Mouse (Mus musculus) ES-E14 (cell line): ENCODE data around the gene Cryaa. TPM values are rescaled to one million over a fixed set of nuclear protein-coding genes. Genes with fewer than 3 reads are reported as not detected.

ENCODE experiments used
- DNase-seq: peaks from one replicate; pipeline ENCODE4 v3.0.0-alpha.2; 2013; ENCODE audit warnings: low read depth, low spot score
- H3K27ac ChIP-seq: 2 replicates; pipeline ENCODE4 v1.5.1; 2012; ENCODE audit warnings: low read depth, mild to moderate bottlenecking, low read length, moderate library complexity, mixed read lengths; ENCODE audit not compliant: poor library complexity, insufficient read depth, severe bottlenecking
- H3K36me3 ChIP-seq: 2 replicates; pipeline ENCODE4 v1.6.1; 2012; ENCODE audit warnings: mild to moderate bottlenecking, low read length, moderate library complexity, mixed read lengths; ENCODE audit not compliant: control insufficient read depth, poor library complexity, insufficient read depth, severe bottlenecking
- H3K4me1 ChIP-seq, 2 experiments: fragments of 150-350 bp in 1 of 2; sonication (generic) in 1 of 2; 2 replicates each; pipeline ENCODE4 v1.6.1; 2012; ENCODE audit warnings: low read length in 2 of 2, mild to moderate bottlenecking in 1 of 2, mixed read lengths in 1 of 2; ENCODE audit not compliant: control insufficient read depth in 2 of 2, insufficient read depth in 2 of 2, poor library complexity in 1 of 2
- H3K4me3 ChIP-seq, 2 experiments: fragments of 150-350 bp in 1 of 2; sonication (generic) in 1 of 2; 2 replicates each; pipeline ENCODE4 v1.5.1; 2012; ENCODE audit warnings: low read length in 2 of 2, low read depth in 1 of 2, mild to moderate bottlenecking in 1 of 2, mixed read lengths in 1 of 2; ENCODE audit not compliant: insufficient read depth in 1 of 2, poor library complexity in 1 of 2, severe bottlenecking in 1 of 2
- H3K9ac ChIP-seq: 2 replicates; pipeline ENCODE4 v1.6.1; 2012; ENCODE audit warnings: low read depth, mild to moderate bottlenecking, low read length, mixed read lengths; ENCODE audit not compliant: poor library complexity, insufficient read depth, severe bottlenecking
- H3K9me3 ChIP-seq: fragments of 150-350 bp; sonication (generic); 2 replicates; pipeline ENCODE4 v1.6.1; 2012; ENCODE audit warnings: low read depth, mild to moderate bottlenecking, low read length; ENCODE audit not compliant: control insufficient read depth, insufficient read depth
- CHD2 ChIP-seq: IDR thresholded peaks from 2 replicates; pipeline ENCODE4 v1.6.1; 2014; ENCODE audit warnings: mild to moderate bottlenecking, low read depth, low read length, inconsistent platforms
- HCFC1 ChIP-seq: IDR thresholded peaks from 2 replicates; pipeline ENCODE4 v1.6.1; 2012; ENCODE audit warnings: low read length, inconsistent platforms, borderline replicate concordance; ENCODE audit not compliant: insufficient read depth
- MAFK ChIP-seq: IDR thresholded peaks from 2 replicates; pipeline ENCODE4 v1.6.1; 2014; ENCODE audit warnings: mild to moderate bottlenecking, low read depth, low read length, inconsistent platforms; ENCODE audit not compliant: insufficient read depth
- ZC3H11A ChIP-seq: IDR thresholded peaks from 2 replicates; pipeline ENCODE4 v1.6.1; 2012; ENCODE audit warnings: low read depth, mild to moderate bottlenecking, inconsistent platforms, low read length, borderline replicate concordance
- ZNF384 ChIP-seq: IDR thresholded peaks from 2 replicates; pipeline ENCODE4 v1.6.1; 2012; ENCODE audit warnings: low read depth, low read length, inconsistent platforms
- in situ Hi-C, 2 experiments: fragments of 600-800 bp; cut with MboI; formaldehyde crosslinking; loops; one replicate each; pipeline ENCODE4 v1.15.1; 2025; ENCODE audit warnings: low sequenced_read_pairs in 2 of 2, inconsistent platforms in 1 of 2; ENCODE audit not compliant: unreplicated experiment in 2 of 2
- total RNA-seq: library from RNA; depleted of rRNA; stranded (reverse); fragments of 300-350 nt; gene quantifications from 2 replicates; pipeline ENCODE4 v1.2.3, GENCODE M21; 2012

Cryaa gene
- total RNA-seq, 1 experiment, result 0.36 TPM

DNA sequence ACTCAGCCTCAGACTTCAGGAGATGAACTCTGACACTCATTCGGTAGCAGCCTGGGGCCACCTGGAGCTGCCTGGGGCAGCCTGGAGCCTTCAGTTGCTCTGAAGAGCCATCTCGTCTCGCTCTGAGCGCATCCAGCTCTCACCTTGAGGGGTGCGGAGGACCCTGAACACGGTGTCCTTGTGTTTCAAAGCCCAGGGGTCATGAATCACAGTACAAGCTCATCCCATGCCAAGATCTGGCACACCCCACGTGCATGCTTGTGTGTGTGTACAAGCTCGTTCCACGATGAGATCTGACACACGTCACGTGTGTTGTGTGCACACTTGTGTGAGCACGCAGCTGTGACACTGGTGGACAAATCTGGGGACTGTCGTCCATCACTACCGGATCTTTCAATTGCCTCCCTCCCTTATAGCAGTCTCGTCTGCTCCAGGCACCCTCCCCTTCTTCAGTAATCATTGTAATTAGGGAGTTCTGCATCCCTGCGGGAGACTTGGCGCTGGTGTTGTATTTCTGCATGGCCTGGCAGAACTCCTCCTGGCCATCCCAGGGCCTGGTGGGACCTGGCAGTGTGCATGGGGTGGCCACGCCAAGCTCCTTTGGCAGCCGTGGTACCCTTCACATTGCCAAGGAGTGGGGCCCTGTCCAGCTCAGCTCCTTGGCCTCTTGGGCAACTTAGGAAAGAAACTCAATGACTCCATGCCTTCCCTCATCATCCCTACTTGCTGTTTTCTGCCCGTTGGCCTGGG lies 27.8 kb downstream of the Cryaa start:
- Histone ChIP-seq H3K4me1 (peaks cover 0 to 6% of the 10 kb centered on the region in 2 experiments; a peak in 1 of 4 replicates), H3K9ac (no peak overlapping the region), H3K27ac (no peak overlapping the region), H3K9me3 (no peaks in the 10 kb centered on the region), H3K36me3 (no peaks in the 10 kb centered on the region), H3K4me3 (no peak overlapping the region)
- TF ChIP-seq HCFC1 (no peak), ZNF384 (no peak), MAFK (no peak), CHD2 (no peak), ZC3H11A (no peak)
- in situ Hi-C loops, result no loop called here
- DNase-seq, result no peak

DNA sequence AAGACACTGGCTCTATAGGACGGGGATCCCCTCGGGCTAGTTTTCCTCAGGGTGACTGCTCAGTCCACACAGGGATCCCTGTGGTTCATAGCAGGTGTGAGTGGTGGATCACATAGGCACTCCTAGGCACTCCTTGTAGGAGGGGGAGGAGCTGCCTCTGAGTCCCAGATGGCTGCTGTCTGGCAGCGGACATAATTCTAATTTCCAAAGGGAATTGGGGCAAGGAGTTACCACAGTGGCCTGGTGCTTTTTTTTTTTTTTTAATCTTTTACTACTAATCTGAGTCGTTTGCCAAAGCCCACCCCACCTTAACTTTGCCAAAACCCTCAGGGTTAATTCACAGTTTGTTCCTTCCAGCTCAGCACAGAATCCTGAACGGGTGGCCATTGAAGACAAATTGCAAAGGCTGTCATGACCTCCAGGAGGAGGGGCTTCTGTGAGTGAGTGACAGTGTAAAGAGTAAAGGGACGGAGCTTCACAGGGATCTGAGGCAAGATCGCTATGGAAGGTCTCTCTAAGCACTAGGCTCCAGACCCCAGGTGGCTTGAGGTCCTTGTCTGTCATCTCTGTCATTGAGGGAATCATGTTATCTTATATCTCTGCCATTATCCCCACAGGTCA lies 31.6 kb downstream of the Cryaa start:
- H3K4me1 ChIP-seq, result peaks cover 0 to 6% of the 10 kb centered on the region in 2 experiments; a peak in 1 of 4 replicates
- no peak overlapping the region for H3K9ac ChIP-seq
- H3K4me3 ChIP-seq, result no peak overlapping the region
- TF ChIP-seq ZC3H11A (no peak), HCFC1 (no peak), CHD2 (no peak), MAFK (no peak), ZNF384 (no peak)
- H3K9me3 ChIP-seq, result no peaks in the 10 kb centered on the region
- no peaks in the 10 kb centered on the region for H3K36me3 ChIP-seq
- in situ Hi-C loops, result no loop called here
- DNase-seq, result no peak
- no peak overlapping the region for H3K27ac ChIP-seq

DNA sequence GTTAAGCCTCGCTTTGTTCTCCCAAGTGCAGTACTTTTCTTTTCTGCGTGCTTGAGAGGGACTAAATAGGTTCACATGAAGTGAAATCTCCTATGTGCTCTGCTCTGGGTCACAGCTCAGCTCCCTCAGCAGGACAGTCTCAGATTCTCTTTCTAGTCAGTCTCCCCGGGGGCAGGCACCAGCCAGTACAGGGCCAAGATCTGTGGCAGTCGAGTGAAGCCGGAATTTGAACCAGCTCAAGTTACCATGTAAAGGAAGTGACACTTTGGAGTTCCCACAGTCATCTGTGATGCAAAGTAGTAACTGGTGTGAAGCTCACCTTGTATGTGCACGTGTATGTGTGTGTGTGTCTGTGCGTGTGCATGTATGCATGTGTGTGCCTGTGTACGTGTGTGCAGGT lies 32.8 kb downstream of the Cryaa start:
- Histone ChIP-seq H3K4me1 (peaks cover 0 to 6% of the 10 kb centered on the region in 2 experiments; a peak in 1 of 4 replicates), H3K36me3 (no peaks in the 10 kb centered on the region), H3K9me3 (no peaks in the 10 kb centered on the region), H3K27ac (no peak overlapping the region), H3K9ac (no peak overlapping the region), H3K4me3 (no peak overlapping the region)
- TF ChIP-seq CHD2, result no peak
- no peak for TF ChIP-seq MAFK
- TF ChIP-seq HCFC1, result no peak
- no peak for TF ChIP-seq ZNF384
- no peak for TF ChIP-seq ZC3H11A
- DNase-seq, result no peak
- in situ Hi-C loops, result no loop called here

DNA sequence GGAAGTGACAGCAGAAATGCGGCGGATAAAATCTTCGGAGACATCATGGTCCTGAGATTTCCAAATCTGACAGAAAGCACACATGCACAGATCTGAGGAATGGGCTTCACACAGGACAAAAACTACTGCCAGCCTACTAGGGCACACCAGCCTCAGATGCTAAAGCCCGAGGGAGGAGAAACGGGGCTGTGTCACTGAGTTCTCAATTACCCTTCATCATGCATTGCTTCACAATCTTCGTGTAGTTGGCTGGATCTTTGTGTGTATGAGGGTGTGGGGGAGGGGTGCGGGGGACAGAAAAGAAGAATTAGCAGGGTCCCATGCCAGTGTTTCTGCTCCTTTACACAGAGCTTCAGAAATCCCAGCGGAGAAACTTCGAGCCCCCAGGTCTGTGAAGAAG lies 36.1 kb downstream of the Cryaa start:
- TF ChIP-seq CHD2 (no peak), MAFK (no peak), ZC3H11A (no peak), ZNF384 (no peak), HCFC1 (no peak)
- Histone ChIP-seq H3K4me1 (peaks cover 0 to 6% of the 10 kb centered on the region in 2 experiments; a peak in 1 of 4 replicates), H3K4me3 (no peak overlapping the region), H3K9ac (no peak overlapping the region), H3K27ac (no peak overlapping the region), H3K36me3 (no peaks in the 10 kb centered on the region), H3K9me3 (no peaks in the 10 kb centered on the region)
- no peak for DNase-seq
- in situ Hi-C loops, result no loop called here
